Comparison of ENCODE assay signal across 12 mouse cellular contexts in genomic region chr9:72411746-72412145, GRCm38 (mm10). TPM values are rescaled to one million over a fixed set of nuclear protein-coding genes. Genes with fewer than 3 reads are reported as not detected.
A peak's percentile ranks its signal among the peaks of the same experiment; 100 is the strongest.
DNase-seq lines count a peak whose midpoint lies in the region; ATAC-seq and TF ChIP-seq lines count a peak whose summit lies in the region.
"Had no signal": no experiment of that assay in that cellular context is flagged by ENCODE, and none has a peak within 500 bp of the region (broad histone marks: within the 10 kb centered on the region; RNA-seq: fewer than 3 reads in every experiment).

No protein-coding gene starts in this region.

- TF ChIP-seq CTCF in forebrain, postnatal 0 days (IDR thresholded peaks at IDR 0.05; ENCODE audit: low read depth): peak; percentile 71
- peak; percentile 44 for TF ChIP-seq CTCF in lung, embryonic 14.5 days (IDR thresholded peaks at IDR 0.05; ENCODE audit: low read depth)

- no peak overlapping the region for H3K4me2 ChIP-seq in forebrain, postnatal 0 days (ENCODE audit: low read depth)
- H3K4me2 ChIP-seq in forebrain, embryonic 11.5 days (ENCODE audit: low read depth, low read length, severe bottlenecking): no peak overlapping the region
- no peak overlapping the region for H3K4me2 ChIP-seq in lung, embryonic 14.5 days
- H3K4me2 ChIP-seq: hindbrain, embryonic 12.5 days; limb, embryonic 13.5 days had no signal

- no peak overlapping the region for H3K4me3 ChIP-seq in forebrain, postnatal 0 days (ENCODE audit: low read depth, low read length)
- H3K4me3 ChIP-seq in forebrain, embryonic 11.5 days (ENCODE audit: low read depth, low read length): no peak overlapping the region
- H3K4me3 ChIP-seq in lung, embryonic 14.5 days (ENCODE audit: low read depth, low read length): no peak overlapping the region
- H3K4me3 ChIP-seq: forebrain, embryonic 10.5 days; hindbrain, embryonic 12.5 days; limb, embryonic 13.5 days had no signal

- H3K9ac ChIP-seq in forebrain, postnatal 0 days: no peak overlapping the region
- no peak overlapping the region for H3K9ac ChIP-seq in forebrain, embryonic 11.5 days (ENCODE audit: low read length)
- no peak overlapping the region for H3K9ac ChIP-seq in lung, embryonic 14.5 days
- H3K9ac ChIP-seq: hindbrain, embryonic 12.5 days; limb, embryonic 13.5 days had no signal

- H3K27me3 ChIP-seq in forebrain, postnatal 0 days (ENCODE audit: insufficient read depth, low read length): no peaks in the 10 kb centered on the region
- H3K27me3 ChIP-seq in forebrain, embryonic 11.5 days (ENCODE audit: control insufficient read depth, insufficient read depth, low read length): no peaks in the 10 kb centered on the region
- H3K27me3 ChIP-seq in lung, embryonic 14.5 days (ENCODE audit: insufficient read depth, low read length): no peaks in the 10 kb centered on the region
- H3K27me3 ChIP-seq: hindbrain, embryonic 12.5 days; limb, embryonic 13.5 days had no signal

- no peaks in the 10 kb centered on the region; the same call in 1 of the 2 replicates for H3K4me1 ChIP-seq in forebrain, postnatal 0 days (ENCODE audit: insufficient read depth)
- H3K4me1 ChIP-seq in forebrain, embryonic 11.5 days (replicated peaks; ENCODE audit: control insufficient read depth, insufficient read depth, low read length): no peaks in the 10 kb centered on the region
- no peaks in the 10 kb centered on the region for H3K4me1 ChIP-seq in lung, embryonic 14.5 days (ENCODE audit: insufficient read depth)
- H3K4me1 ChIP-seq: limb, embryonic 13.5 days had no signal

- H3K9me3 ChIP-seq in forebrain, postnatal 0 days (ENCODE audit: low read length): no peaks in the 10 kb centered on the region
- no peaks in the 10 kb centered on the region for H3K9me3 ChIP-seq in forebrain, embryonic 11.5 days (ENCODE audit: control insufficient read depth, low read length)
- H3K9me3 ChIP-seq in lung, embryonic 14.5 days (ENCODE audit: low read depth, low read length): no peaks in the 10 kb centered on the region
- H3K9me3 ChIP-seq: forebrain, embryonic 10.5 days; hindbrain, embryonic 12.5 days; limb, embryonic 13.5 days had no signal

- peak; percentile 52 for DNase-seq in forebrain, postnatal 0 days
- no peak for DNase-seq in forebrain, embryonic 11.5 days (ENCODE audit: low spot score)
- DNase-seq in lung, embryonic 14.5 days: peak; percentile 30
- no peak for DNase-seq in lung, postnatal 10 days
- peak; percentile 65 for DNase-seq in NIH3T3 (ENCODE audit: low read depth)
- peak; percentile 40 to 54 for DNase-seq in thymus, postnatal 10 days (ENCODE audit: low spot score in 2 of 2)
- DNase-seq in ovary, postnatal 10 days (ENCODE audit: low spot score): no peak
- no peak for DNase-seq in right cerebral cortex, postnatal 25 days
- DNase-seq: cerebellum, postnatal 25 days had no signal

- H3K36me3 ChIP-seq in forebrain, postnatal 0 days (ENCODE audit: insufficient read depth): no peaks in the 10 kb centered on the region
- no peaks in the 10 kb centered on the region for H3K36me3 ChIP-seq in forebrain, embryonic 11.5 days (ENCODE audit: control insufficient read depth, insufficient read depth, low read length)
- H3K36me3 ChIP-seq in lung, embryonic 14.5 days (ENCODE audit: insufficient read depth): no peaks in the 10 kb centered on the region
- H3K36me3 ChIP-seq: forebrain, embryonic 10.5 days; hindbrain, embryonic 12.5 days; limb, embryonic 13.5 days had no signal

- H3K27ac ChIP-seq in forebrain, postnatal 0 days (ENCODE audit: low read depth, low read length): no peak overlapping the region
- no peak overlapping the region for H3K27ac ChIP-seq in forebrain, embryonic 11.5 days (ENCODE audit: low read depth, low read length)
- H3K27ac ChIP-seq in lung, embryonic 14.5 days (ENCODE audit: low read depth): no peak overlapping the region
- H3K27ac ChIP-seq: forebrain, embryonic 10.5 days; hindbrain, embryonic 12.5 days; limb, embryonic 13.5 days had no signal

- 83% methylated on average over 2 of the region's 2 CpGs for WGBS in forebrain, postnatal 0 days
- WGBS in forebrain, embryonic 11.5 days: 85% methylated on average over 2 of the region's 2 CpGs
- 90% methylated on average over 2 of the region's 2 CpGs for WGBS in lung, embryonic 14.5 days

- ATAC-seq in forebrain, postnatal 0 days: no peak
- no peak for ATAC-seq in forebrain, embryonic 11.5 days (replicated peaks; ENCODE audit: low FRiP score)
- ATAC-seq in lung, embryonic 14.5 days (ENCODE audit: insufficient read depth): no peak

RNA-seq across cellular contexts. Expression of gene Mns1, which starts 26.1 kb away (rescaled TPM):
- total RNA-seq in forebrain, postnatal 0 days (2014; rRNA removed): 2.0 and 2.8 TPM in 2 replicates
- polyA plus RNA-seq in forebrain, postnatal 0 days (2015; fragmentation: Nextera tagmentation; extraction: Ambion mirVana): 4.8 and 5.6 TPM in 2 replicates
- polyA plus RNA-seq in forebrain, embryonic 11.5 days (2014; fragmentation: Nextera tagmentation; extraction: Ambion mirVana): 48.6 and 51.7 TPM in 2 replicates
- 36.8 and 37.8 TPM in 2 replicates for polyA plus RNA-seq in lung, embryonic 14.5 days (2014; fragmentation: Nextera tagmentation; extraction: Ambion mirVana)

Comparison
In these comparisons a context has a peak if more than half of its experiments do, and no peak if none do; other contexts are left out.
1. DNase-seq: peak in forebrain, postnatal 0 days (single experiment), lung, embryonic 14.5 days (single experiment), NIH3T3 (single experiment) and thymus, postnatal 10 days (2 of 2); none in forebrain, embryonic 11.5 days (single experiment), lung, postnatal 10 days (single experiment), ovary, postnatal 10 days (single experiment) and right cerebral cortex, postnatal 25 days (single experiment).